Mouse (Mus musculus): ENCODE results near the gene Tmem161a. TPM values are rescaled to one million over a fixed set of nuclear protein-coding genes. Genes with fewer than 3 reads are reported as not detected.

Gene Tmem161a
- total and polyA plus RNA-seq, 2 experiments from 2014 or later: 132 to 155 TPM

DNA sequence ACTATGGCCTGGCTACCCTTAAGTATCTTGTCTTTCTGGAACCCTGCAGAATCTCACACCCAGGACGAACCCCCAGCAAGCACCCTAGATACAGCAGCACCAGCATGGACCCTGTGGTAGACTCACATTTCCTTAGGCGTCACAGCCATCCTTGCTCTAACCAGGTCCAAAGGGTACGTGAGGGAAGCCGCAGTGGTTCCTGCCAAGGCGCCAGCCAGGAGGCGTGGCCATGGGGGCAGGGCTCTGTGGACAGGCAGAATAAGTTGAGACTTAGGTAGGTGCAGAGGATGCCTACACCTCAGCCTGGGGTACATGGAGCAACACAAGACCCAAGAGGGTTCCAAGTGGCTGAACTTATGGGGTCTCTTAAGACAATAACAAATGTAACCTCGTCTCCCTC is 16.6 kb downstream of the Tmem161a start:
- DNase-seq (ENCODE audit: low spot score) (no peak), ATAC-seq (ENCODE audit: insufficient read depth, low read depth) (no peak)
- 59% methylated on average over 7 of the region's 7 CpGs for WGBS

DNA sequence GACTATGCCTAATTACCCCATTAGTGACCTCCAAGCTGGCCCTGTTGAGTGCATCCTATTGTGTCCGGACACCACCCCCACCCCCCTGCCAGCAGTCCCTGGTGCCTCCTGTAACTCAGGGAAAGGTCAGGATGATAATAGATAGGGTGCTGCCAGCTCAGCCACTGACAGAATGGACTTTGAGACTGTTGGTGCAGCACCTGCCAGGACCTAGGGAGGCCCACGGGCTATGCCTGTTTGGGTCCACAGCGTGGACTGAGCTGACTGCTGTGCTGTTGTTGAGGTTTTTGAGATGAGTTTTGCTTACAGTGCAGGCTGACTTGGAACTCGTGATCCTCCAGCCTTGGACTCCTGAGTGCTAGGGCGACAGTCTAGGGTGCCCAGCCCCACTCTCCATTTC is 21.1 kb downstream of the Tmem161a start:
- no peak overlapping the region for H3K4me2 ChIP-seq (ENCODE audit: low read depth, low read length)
- H3K4me3 ChIP-seq (ENCODE audit: low read depth, low read length): no peak overlapping the region
- peaks cover 45% of the 10 kb centered on the region for H3K36me3 ChIP-seq (replicated peaks; ENCODE audit: control insufficient read depth, insufficient read depth, low read length)
- DNase-seq (ENCODE audit: low spot score): no peak
- no peaks in the 10 kb centered on the region for H3K27me3 ChIP-seq (ENCODE audit: control insufficient read depth, insufficient read depth, low read length)
- no peaks in the 10 kb centered on the region for H3K4me1 ChIP-seq (ENCODE audit: control insufficient read depth, insufficient read depth)
- 58% methylated on average over 5 of the region's 5 CpGs for WGBS
- ATAC-seq (ENCODE audit: insufficient read depth, low read depth): no peak; the same call in 1 of the 2 replicates
- TF ChIP-seq CTCF (IDR thresholded peaks at IDR 0.05; ENCODE audit: low read depth) (no peak), EP300 (IDR thresholded peaks at IDR 0.05; ENCODE audit: low read depth) (no peak)
- H3K9me3 ChIP-seq (replicated peaks; ENCODE audit: control insufficient read depth, low read length): no peaks in the 10 kb centered on the region
- H3K27ac ChIP-seq (ENCODE audit: low read depth): no peak overlapping the region
- H3K9ac ChIP-seq (replicated peaks; ENCODE audit: low read depth, low read length): no peak overlapping the region

More for the DNA sequence above, 16.6 kb downstream of the Tmem161a start:
- H3K9ac ChIP-seq (replicated peaks; ENCODE audit: low read depth, low read length): no peak overlapping the region
- H3K27me3 ChIP-seq (ENCODE audit: control insufficient read depth, insufficient read depth, low read length): no peaks in the 10 kb centered on the region
- no peaks in the 10 kb centered on the region for H3K9me3 ChIP-seq (replicated peaks; ENCODE audit: control insufficient read depth, low read length)
- H3K4me3 ChIP-seq (ENCODE audit: low read depth, low read length): no peak overlapping the region
- no peak for TF ChIP-seq EP300 (IDR thresholded peaks at IDR 0.05; ENCODE audit: low read depth)
- peaks cover 57% of the 10 kb centered on the region for H3K36me3 ChIP-seq (replicated peaks; ENCODE audit: control insufficient read depth, insufficient read depth, low read length)
- H3K27ac ChIP-seq (ENCODE audit: low read depth): no peak overlapping the region
- H3K4me2 ChIP-seq (ENCODE audit: low read depth, low read length): no peak overlapping the region
- H3K4me1 ChIP-seq (ENCODE audit: control insufficient read depth, insufficient read depth): no peaks in the 10 kb centered on the region

DNA sequence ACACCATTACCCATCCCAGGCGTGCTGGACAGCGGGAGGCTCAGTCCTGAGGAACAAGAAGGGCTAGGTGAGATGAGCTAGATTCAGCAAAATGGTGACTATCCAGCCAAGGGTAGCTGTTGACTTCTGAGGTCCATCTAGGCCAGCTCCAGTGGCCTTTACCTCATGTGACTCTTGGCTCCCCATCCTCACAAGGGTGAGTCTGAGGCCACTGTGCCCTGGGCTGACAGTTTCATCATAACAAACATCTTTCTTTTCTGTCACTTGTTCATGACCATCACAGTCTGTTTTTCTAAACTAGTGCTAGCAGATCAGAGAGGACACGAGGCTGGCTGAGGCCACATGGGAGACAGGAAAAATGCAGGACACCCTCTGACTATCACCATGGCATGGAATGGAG is 22.0 kb downstream of the Tmem161a start:
- WGBS: 83% methylated on average over 3 of the region's 3 CpGs
- no peak overlapping the region for H3K4me2 ChIP-seq (ENCODE audit: low read depth, low read length)
- no peak for ATAC-seq (ENCODE audit: insufficient read depth, low read depth)
- no peak overlapping the region for H3K27ac ChIP-seq (ENCODE audit: low read depth)
- TF ChIP-seq CTCF (IDR thresholded peaks at IDR 0.05; ENCODE audit: low read depth) (no peak), EP300 (IDR thresholded peaks at IDR 0.05; ENCODE audit: low read depth) (no peak)
- H3K27me3 ChIP-seq (ENCODE audit: control insufficient read depth, insufficient read depth, low read length): no peaks in the 10 kb centered on the region
- peaks cover 35% of the 10 kb centered on the region for H3K36me3 ChIP-seq (replicated peaks; ENCODE audit: control insufficient read depth, insufficient read depth, low read length)
- H3K9me3 ChIP-seq (replicated peaks; ENCODE audit: control insufficient read depth, low read length): no peaks in the 10 kb centered on the region
- no peak for DNase-seq (ENCODE audit: low spot score)
- H3K4me3 ChIP-seq (ENCODE audit: low read depth, low read length): no peak overlapping the region
- no peaks in the 10 kb centered on the region for H3K4me1 ChIP-seq (ENCODE audit: control insufficient read depth, insufficient read depth)
- H3K9ac ChIP-seq (replicated peaks; ENCODE audit: low read depth, low read length): no peak overlapping the region

DNA sequence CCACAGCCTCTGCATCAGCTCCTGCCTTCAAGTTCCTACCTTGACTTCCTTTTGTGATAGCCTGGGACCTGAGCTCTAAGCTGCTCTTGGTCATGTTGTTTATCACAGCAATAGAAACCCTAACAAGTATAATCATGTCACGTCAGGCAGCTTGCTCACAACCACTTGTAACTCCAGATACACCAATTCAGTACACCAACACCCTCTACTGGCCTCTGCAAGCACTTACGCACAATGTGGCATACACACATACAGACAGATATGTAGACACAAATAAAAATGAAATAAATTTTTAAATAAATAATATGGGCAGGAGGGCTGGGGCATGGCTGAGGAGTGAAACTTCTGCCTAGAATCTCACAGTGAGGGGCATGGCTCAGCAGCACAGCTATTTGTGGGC is 23.6 kb downstream of the Tmem161a start:
- Histone ChIP-seq H3K4me1 (ENCODE audit: control insufficient read depth, insufficient read depth) (peaks cover 7% of the 10 kb centered on the region; the same call in 1 of the 2 replicates), H3K27ac (ENCODE audit: low read depth) (no peak overlapping the region), H3K9me3 (replicated peaks; ENCODE audit: control insufficient read depth, low read length) (no peaks in the 10 kb centered on the region), H3K9ac (replicated peaks; ENCODE audit: low read depth, low read length) (no peak overlapping the region), H3K36me3 (replicated peaks; ENCODE audit: control insufficient read depth, insufficient read depth, low read length) (peaks cover 22% of the 10 kb centered on the region; the same call in 1 of the 2 replicates), H3K4me2 (ENCODE audit: low read depth, low read length) (no peak overlapping the region), H3K27me3 (ENCODE audit: control insufficient read depth, insufficient read depth, low read length) (no peaks in the 10 kb centered on the region), H3K4me3 (ENCODE audit: low read depth, low read length) (no peak overlapping the region)
- no peak for TF ChIP-seq CTCF (IDR thresholded peaks at IDR 0.05; ENCODE audit: low read depth)
- TF ChIP-seq EP300 (IDR thresholded peaks at IDR 0.05; ENCODE audit: low read depth): no peak
- ATAC-seq (ENCODE audit: insufficient read depth, low read depth) (no peak), DNase-seq (ENCODE audit: low spot score) (no peak)
- 75% methylated on average over 2 of the region's 2 CpGs for WGBS

DNA sequence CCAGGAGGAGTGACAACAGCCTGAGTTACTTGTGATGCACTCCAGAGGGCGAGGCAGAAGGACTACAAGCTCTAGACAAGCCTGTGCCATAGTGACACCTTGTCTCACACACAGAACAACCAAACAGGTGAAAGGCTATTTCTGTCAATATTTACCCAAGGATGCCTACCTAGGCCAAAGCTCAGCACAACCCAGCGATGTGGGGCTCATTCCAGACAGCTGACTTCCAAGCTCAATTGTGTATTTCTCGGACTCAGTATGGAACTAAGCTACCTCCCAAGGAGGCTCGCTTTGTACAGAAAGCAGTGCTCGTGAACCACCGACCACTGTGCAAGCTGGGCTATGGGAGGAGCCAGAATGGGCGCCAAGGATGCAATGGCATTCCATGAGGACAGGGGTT is 25.4 kb downstream of the Tmem161a start:
- H3K9me3 ChIP-seq (replicated peaks; ENCODE audit: control insufficient read depth, low read length): no peaks in the 10 kb centered on the region
- no peak overlapping the region for H3K4me3 ChIP-seq (ENCODE audit: low read depth, low read length)
- TF ChIP-seq CTCF (IDR thresholded peaks at IDR 0.05; ENCODE audit: low read depth) (no peak), EP300 (IDR thresholded peaks at IDR 0.05; ENCODE audit: low read depth) (no peak)
- ATAC-seq (ENCODE audit: insufficient read depth, low read depth) (no peak), DNase-seq (ENCODE audit: low spot score) (no peak)
- no peak overlapping the region for H3K9ac ChIP-seq (replicated peaks; ENCODE audit: low read depth, low read length)
- no peak overlapping the region for H3K27ac ChIP-seq (ENCODE audit: low read depth)
- WGBS: 65% methylated on average over 7 of the region's 7 CpGs
- H3K4me1 ChIP-seq (ENCODE audit: control insufficient read depth, insufficient read depth): peaks cover 7% of the 10 kb centered on the region; the same call in 1 of the 2 replicates
- H3K36me3 ChIP-seq (replicated peaks; ENCODE audit: control insufficient read depth, insufficient read depth, low read length): 0 out of 2 replicates have a peak, but pooled peaks cover 4% of the 10 kb centered on the region
- H3K27me3 ChIP-seq (ENCODE audit: control insufficient read depth, insufficient read depth, low read length): no peaks in the 10 kb centered on the region
- no peak overlapping the region for H3K4me2 ChIP-seq (ENCODE audit: low read depth, low read length)

DNA sequence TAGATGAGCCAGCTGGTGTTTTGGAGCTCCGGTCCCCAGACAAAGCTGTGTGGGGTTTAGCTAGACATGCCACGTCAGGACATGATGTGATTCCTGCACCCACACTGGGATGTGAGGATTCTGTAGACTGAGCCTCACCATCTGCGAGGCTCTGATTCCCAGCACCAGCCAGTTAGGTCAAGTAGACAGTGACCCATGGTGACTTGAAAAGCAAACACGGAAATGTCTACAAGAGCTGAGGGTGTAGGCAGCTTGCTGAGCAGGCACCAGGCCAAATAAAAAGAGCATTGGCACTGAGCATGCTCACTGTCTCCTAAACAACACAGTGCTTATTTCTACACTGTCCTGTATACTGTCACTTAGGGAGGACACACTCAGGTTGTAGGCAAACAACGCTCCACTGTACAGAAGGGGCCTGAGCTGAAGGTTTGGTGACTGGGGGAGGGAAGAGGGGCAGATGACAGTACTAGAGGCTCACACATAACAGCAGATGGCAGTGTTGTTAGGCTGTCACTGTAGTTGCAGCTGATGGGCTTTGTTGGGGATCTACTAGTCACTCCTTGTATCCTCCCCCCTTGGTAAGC is 28.0 kb downstream of the Tmem161a start:
- ATAC-seq (ENCODE audit: insufficient read depth, low read depth): peak; percentile 59
- 54% methylated on average over 5 of the region's 5 CpGs for WGBS
- 0 out of 2 replicates have a peak overlapping the region, but pooled peaks have one; percentile 1 for H3K27ac ChIP-seq (ENCODE audit: low read depth)
- H3K36me3 ChIP-seq (replicated peaks; ENCODE audit: control insufficient read depth, insufficient read depth, low read length): no peaks in the 10 kb centered on the region
- H3K9me3 ChIP-seq (replicated peaks; ENCODE audit: control insufficient read depth, low read length): no peaks in the 10 kb centered on the region
- H3K27me3 ChIP-seq (ENCODE audit: control insufficient read depth, insufficient read depth, low read length): no peaks in the 10 kb centered on the region
- H3K4me2 ChIP-seq (ENCODE audit: low read depth, low read length): no peak overlapping the region
- TF ChIP-seq CTCF (IDR thresholded peaks at IDR 0.05; ENCODE audit: low read depth) (peak; percentile 72), EP300 (IDR thresholded peaks at IDR 0.05; ENCODE audit: low read depth) (no peak)
- H3K9ac ChIP-seq (replicated peaks; ENCODE audit: low read depth, low read length): no peak overlapping the region
- H3K4me1 ChIP-seq (ENCODE audit: control insufficient read depth, insufficient read depth): peaks cover 17% of the 10 kb centered on the region; the same call in 1 of the 2 replicates
- no peak overlapping the region for H3K4me3 ChIP-seq (ENCODE audit: low read depth, low read length)
- DNase-seq (ENCODE audit: low spot score): peak; percentile 67

Data from heart, postnatal 0 days (tissue).